Mouse (Mus musculus) right cerebral cortex, adult 2 months (tissue): Measurements from ENCODE around the gene Rpap1.
"Not testable (repeated sequence)": the region's sequence is repeated elsewhere in the genome, so short reads cannot be mapped to it uniquely, and the experiment has no call there.

Experiments used
- DNase-seq, 2 experiments: peaks; one replicate each; pipeline ENCODE4 v3.0.0; 2021 to 2022; ENCODE audit warnings: low spot score in 2 of 2

Rpap1 gene

DNA sequence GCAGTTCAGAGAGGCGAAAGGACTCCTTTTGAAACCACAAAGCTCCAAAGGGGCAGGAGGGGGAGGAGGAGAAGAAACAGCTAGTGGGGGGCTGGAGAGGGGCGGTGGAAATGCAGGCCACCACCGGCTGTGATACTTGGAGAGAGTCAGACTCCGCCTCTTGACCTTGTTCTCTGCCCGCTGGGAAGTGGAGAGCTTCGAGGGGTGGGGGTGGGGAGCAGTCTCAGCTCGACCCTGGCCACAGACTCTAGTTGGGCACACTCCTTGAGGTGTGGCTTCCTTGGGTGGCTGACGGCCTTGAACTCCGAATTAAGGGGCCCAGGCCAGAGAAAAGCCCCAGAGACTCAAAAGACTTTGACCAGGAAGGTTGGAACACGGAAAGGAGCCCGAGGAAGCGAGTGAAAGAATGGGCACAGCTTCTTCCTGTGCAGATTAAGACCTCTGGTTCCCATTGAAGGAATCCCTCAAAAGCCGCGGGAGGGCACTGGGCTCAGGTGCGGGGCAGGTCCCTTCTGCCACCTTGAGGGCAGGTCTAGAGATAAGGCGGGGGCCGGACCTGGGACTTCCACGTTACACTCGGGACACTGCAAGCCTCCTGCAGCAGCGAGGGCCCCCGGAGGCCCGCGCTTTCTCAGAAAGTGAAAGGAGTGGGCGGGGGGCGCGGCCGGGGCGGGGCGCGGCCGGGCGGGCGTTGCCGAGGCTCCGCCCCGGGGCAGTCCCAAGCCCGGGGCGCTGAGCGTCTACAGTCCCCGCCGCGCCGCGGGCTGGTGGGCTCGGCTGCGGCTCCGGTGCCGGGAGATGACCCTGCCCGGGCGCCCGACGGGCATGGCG lies 45.5 kb downstream of the Rpap1 start, which contains the start of gene Itpka:
Gene Itpka (plus strand): TSS at position 757 of the 831 bp plus-strand sequence.
- peak; percentile 45 to 49 for DNase-seq

- DNase-seq, result no peak
Observed at GRCm38 (mm10) chr2:119740567-119740966, 46.8 kb downstream of the Rpap1 start.

DNA sequence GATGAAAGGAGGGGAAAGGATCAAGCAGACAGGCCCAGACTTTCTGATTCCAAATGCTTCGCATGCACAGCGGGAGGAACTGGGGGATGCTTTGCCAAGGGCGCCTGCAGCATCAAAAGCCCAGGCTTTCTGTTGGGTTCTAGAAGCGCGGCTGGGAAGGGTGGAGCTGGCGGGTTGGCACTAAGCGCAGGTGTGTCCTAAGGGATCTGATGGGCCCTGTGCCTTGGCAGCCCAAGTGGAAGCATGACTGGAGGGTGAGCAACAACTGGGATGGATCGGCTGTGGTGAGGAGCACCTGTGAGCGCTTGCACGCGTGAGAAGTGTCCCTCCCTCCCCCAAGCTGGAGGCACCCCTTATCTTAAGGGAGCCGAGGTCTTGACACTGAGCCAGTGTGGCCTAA lies 50.2 kb downstream of the Rpap1 start:
- no peak for DNase-seq

DNA sequence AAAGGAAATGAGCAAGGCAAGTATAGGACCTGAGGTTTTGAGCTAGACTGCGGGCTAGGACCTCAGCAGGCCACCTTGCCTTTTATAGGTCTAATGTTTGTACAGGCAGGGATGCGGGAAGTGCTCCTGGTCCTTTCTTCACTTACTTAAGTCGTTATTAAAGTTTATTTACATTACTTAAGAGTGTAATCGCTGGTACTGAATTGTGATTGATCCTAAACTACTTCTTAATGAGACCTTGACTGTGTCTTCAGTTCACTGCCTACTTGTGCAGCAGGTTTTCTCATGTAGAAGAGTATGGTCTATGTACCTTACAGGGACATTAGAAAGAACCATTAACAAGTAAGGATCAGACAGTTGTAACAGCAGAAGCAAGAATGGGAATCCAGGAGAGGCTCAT lies 56.6 kb downstream of the Rpap1 start:
- DNase-seq, result no peak

DNA sequence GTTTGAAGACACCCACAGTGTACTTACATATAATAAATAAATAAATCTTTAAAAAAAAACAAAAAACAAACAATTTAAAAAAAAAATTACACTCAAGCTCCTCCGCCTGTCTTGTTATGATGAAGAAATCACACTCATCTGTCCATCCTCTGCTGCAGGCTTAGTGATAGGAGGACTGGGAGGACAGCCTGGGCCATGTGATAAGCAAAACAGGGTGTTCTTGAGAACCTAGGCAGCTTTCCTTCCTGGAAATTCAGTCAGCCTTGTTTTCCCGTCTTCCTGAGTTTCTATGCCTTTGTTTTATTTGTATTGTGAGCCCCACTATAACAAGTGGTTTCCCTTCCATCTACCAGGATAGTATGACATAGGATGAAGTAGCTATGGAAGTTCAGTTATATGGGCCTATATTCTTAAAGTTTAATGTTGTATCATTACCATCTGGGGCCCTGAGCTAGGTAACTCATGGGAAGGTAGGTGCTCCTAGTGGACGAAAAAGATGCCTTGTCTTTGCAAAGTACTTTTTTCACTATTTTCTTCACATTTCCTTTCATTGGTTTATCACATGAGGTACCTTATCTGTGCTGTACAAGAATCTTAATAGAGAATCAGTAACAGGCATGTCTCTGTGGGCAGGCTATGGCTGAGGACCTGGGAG lies 59.4 kb downstream of the Rpap1 start:
- no peak for DNase-seq

GRCm38 (mm10) chr2:119721070-119721469 lies 66.3 kb downstream of the Rpap1 start:
- DNase-seq, result no peak

DNA sequence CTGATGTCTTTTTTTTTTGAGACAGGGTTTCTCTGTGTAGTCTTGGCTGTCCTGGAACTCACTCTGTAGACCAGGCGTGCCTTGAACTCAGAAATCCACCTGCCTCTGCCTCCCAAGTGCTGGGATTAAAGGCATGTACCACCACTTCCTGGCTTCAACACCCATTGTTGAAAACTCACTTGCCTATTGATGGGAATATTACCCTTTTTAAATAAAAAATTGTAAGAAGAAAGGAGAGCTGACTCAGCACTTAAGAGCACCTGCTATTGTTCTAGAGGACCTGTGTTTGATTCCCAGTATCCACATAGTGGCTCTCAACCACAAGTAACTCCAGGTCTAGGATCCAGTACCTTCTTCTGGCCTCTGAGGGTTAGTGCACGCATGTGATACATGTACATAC lies 71.5 kb downstream of the Rpap1 start:
- DNase-seq, result not testable (repeated sequence)
